Mouse (Mus musculus) E14TG2a.4 (cell line): ENCODE data around the gene Rap1gap.

ENCODE experiments used
- H3K27me3 ChIP-seq: 2 replicates; pipeline ENCODE4 v1.6.1; 2014; ENCODE audit warnings: low read length, control low read depth; ENCODE audit not compliant: insufficient read depth
- H3K36me3 ChIP-seq: 2 replicates; pipeline ENCODE4 v1.6.1; 2014; ENCODE audit warnings: low read length, control low read depth; ENCODE audit not compliant: insufficient read depth
- H3K4me1 ChIP-seq: replicated peaks from 2 replicates; pipeline ENCODE4 v1.6.1; 2014; ENCODE audit warnings: low read depth, low read length, control low read depth
- H3K4me3 ChIP-seq: replicated peaks from 2 replicates; pipeline ENCODE4 v1.5.1; 2014; ENCODE audit warnings: mild to moderate bottlenecking, low read length
- H3K9me3 ChIP-seq: 2 replicates; pipeline ENCODE4 v1.6.1; 2014; ENCODE audit warnings: low read length, control low read depth
- CTCF ChIP-seq: conservative IDR thresholded peaks from 2 replicates; pipeline ENCODE4 v1.5.1; 2014; ENCODE audit warnings: low read length
- NANOG ChIP-seq: IDR thresholded peaks from 2 replicates; pipeline ENCODE4 v1.6.1; 2014; ENCODE audit warnings: borderline replicate concordance, low read length, mixed read lengths
- POU5F1 ChIP-seq: IDR thresholded peaks from 2 replicates; pipeline ENCODE4 v1.6.1; 2014; ENCODE audit warnings: low read length, borderline replicate concordance

The Rap1gap gene

DNA sequence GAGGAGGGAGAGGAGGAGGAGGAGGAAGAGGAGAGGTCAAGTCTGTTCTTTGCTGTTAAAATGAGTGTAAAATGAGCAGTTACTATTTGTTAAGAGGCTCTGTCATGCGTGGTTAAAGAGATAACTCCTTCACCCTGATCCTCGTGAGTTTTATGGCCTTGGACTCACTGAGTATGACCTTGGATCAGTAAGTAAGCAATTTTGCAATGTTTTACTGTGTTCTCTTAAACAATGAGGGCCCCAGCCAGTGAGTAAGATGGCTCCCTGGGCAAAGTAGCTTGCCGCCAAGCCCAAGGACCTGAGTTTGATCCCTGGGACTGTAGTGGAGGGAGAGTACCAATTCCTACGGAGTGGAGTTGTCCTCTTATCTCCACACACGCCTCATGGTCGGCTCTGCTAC is 36.4 kb downstream of the Rap1gap start:
- H3K4me3 ChIP-seq: no peak overlapping the region
- H3K4me1 ChIP-seq: peaks cover 67% of the 10 kb centered on the region
- H3K27me3 ChIP-seq: 0 out of 2 replicates have a peak, but pooled peaks cover 5% of the 10 kb centered on the region
- H3K9me3 ChIP-seq: no peaks in the 10 kb centered on the region
- H3K36me3 ChIP-seq: no peaks in the 10 kb centered on the region
- TF ChIP-seq NANOG (no peak), POU5F1 (no peak), CTCF (no peak)

- H3K9me3 ChIP-seq: no peaks in the 10 kb centered on the region
- H3K36me3 ChIP-seq: no peaks in the 10 kb centered on the region
- H3K27me3 ChIP-seq: peaks cover 11% of the 10 kb centered on the region
- H3K4me3 ChIP-seq: no peak overlapping the region
- TF ChIP-seq CTCF (no peak), NANOG (no peak), POU5F1 (no peak)
- H3K4me1 ChIP-seq: peaks cover 65% of the 10 kb centered on the region
Measured at GRCm38 (mm10) chr4:137703077-137703476, 38.6 kb downstream of the Rap1gap start.

GRCm38 (mm10) chr4:137704561-137704960 is 40.0 kb downstream of the Rap1gap start:
- no peak for TF ChIP-seq NANOG
- TF ChIP-seq POU5F1: peak; percentile 50; the same call in 1 of the 2 replicates
- TF ChIP-seq CTCF: no peak
- H3K27me3 ChIP-seq: peaks cover 23% of the 10 kb centered on the region

DNA sequence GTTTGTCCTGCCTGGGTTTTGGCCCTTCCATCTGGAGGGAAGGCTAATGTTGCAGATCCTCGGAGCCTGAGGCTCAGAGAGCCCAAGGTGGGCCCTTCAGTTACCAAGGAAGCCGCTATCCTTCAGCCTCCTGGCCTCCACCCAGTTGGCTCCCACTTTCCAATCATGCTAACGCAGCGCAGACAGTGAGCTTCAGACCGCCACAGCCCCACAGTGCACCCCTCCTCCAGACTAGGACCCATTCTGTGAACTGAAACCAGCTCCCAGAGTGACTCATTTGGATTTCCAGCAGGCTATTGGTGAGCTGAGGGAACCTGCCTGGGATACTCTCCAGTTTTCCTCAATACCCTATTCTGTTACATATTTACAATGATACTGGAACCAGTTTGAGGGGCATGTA is 40.9 kb downstream of the Rap1gap start:
- Histone ChIP-seq H3K27me3 (peaks cover 27% of the 10 kb centered on the region), H3K9me3 (no peaks in the 10 kb centered on the region), H3K4me3 (no peak overlapping the region), H3K4me1 (peaks cover 53% of the 10 kb centered on the region), H3K36me3 (no peaks in the 10 kb centered on the region)
- TF ChIP-seq POU5F1 (no peak), CTCF (no peak), NANOG (no peak)

More at GRCm38 (mm10) chr4:137704561-137704960, 40.0 kb downstream of the Rap1gap start:
- no peak overlapping the region for H3K4me3 ChIP-seq
- H3K4me1 ChIP-seq: peaks cover 53% of the 10 kb centered on the region
- H3K9me3 ChIP-seq: no peaks in the 10 kb centered on the region
- no peaks in the 10 kb centered on the region for H3K36me3 ChIP-seq

- H3K4me1 ChIP-seq: peaks cover 55% of the 10 kb centered on the region
- peaks cover 27% of the 10 kb centered on the region for H3K27me3 ChIP-seq
- TF ChIP-seq CTCF (no peak), POU5F1 (no peak), NANOG (no peak)
- no peaks in the 10 kb centered on the region for H3K36me3 ChIP-seq
- no peaks in the 10 kb centered on the region for H3K9me3 ChIP-seq
- peak overlapping the region; percentile 80; the same call in 1 of the 2 replicates for H3K4me3 ChIP-seq
Measured at GRCm38 (mm10) chr4:137706510-137706909, 42.0 kb downstream of the Rap1gap start.

DNA sequence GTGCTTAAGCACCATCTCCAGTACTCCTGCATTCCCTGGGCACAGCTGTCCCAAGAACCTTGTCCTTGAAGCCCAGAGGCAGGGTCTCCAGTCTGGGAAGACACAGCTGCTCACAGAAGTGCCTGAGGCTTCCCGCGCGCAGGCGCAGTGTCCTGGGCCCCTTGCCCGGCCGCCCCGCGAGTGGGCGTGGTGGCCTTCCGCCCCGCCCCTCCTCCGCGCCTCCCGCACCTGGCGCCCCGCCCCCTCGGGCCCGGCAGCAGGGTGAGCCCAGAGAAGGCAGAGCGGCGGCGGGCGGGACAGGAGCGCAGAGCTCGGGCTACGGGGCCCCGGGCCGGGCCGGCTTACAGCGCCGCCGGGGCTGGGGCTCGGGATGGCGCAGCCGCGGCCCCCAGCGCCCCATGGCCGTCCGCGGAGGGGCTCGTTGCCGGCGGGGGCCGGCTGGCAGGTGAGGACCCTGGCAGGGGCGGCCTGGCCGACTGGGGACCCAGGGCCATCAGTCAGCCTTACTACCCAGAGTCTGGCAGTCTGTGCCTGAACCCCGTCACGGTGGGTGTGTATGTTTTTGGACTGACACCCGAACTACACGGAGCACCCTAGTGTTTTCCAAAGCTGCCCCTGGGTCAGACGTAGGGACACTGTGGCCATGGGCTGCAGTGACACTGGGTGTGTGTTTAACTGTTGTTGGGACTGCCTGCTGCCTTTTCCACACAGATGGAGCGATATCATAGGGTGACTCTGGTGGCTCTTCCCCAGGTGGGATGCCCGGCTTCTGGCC is 42.9 kb downstream of the Rap1gap start:
- peaks cover 63% of the 10 kb centered on the region for H3K4me1 ChIP-seq
- no peak for TF ChIP-seq NANOG
- no peak for TF ChIP-seq CTCF
- no peak for TF ChIP-seq POU5F1
- H3K4me3 ChIP-seq: peak overlapping the region; percentile 80
- no peaks in the 10 kb centered on the region for H3K36me3 ChIP-seq
- peaks cover 27% of the 10 kb centered on the region for H3K27me3 ChIP-seq
- H3K9me3 ChIP-seq: no peaks in the 10 kb centered on the region

DNA sequence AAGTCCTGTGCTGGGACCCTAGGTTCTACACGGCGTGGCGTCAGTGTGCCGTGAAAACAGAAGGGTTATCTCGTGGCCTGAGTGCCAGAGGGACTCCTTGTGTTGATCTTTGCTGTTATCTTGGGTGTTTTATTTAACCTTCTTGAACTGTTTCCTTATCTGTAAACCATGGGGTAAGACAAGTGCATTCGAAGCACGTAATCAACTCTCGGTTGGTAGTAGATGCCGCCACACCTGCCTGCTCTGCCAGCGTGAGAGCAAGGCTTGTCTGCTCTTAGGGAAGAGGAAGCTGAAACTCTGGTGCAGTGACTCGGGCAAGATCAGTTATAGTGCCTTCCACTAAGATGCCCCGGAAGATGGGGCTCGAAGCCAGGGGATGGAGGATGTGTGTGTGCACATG is 48.4 kb downstream of the Rap1gap start:
- Histone ChIP-seq H3K27me3 (peaks cover 40% of the 10 kb centered on the region), H3K9me3 (no peaks in the 10 kb centered on the region), H3K4me1 (peaks cover 68% of the 10 kb centered on the region), H3K4me3 (no peak overlapping the region), H3K36me3 (no peaks in the 10 kb centered on the region)
- no peak for TF ChIP-seq NANOG
- no peak for TF ChIP-seq POU5F1
- no peak for TF ChIP-seq CTCF

- no peak for TF ChIP-seq POU5F1
- TF ChIP-seq NANOG: no peak
- peak; percentile 75 for TF ChIP-seq CTCF
- Histone ChIP-seq H3K4me1 (peaks cover 80% of the 10 kb centered on the region), H3K27me3 (peaks cover 33% of the 10 kb centered on the region), H3K9me3 (no peaks in the 10 kb centered on the region), H3K4me3 (0 out of 2 replicates have a peak overlapping the region, but pooled peaks have one; percentile 17), H3K36me3 (no peaks in the 10 kb centered on the region)
Measured at GRCm38 (mm10) chr4:137714020-137714624, 49.6 kb downstream of the Rap1gap start.

DNA sequence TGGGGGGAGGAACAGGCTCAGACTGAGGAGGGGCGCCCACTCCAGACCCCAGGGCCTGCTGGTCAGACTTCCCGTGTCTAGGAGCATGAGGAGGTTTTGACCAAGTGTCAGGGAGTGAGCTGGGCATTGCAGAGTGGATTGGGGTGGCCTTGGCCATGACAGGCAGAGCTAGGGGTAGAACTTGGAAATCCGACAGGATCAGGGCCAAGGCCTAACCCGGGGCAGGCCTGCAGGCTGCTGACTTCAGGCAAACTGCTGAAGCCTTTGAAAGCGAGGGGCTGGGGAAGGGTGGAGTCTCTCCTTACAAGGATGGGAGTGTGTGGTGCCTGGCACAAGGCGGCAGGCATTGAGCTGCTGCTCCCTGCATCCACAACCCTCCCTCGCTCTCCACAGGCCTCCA is 52.5 kb downstream of the Rap1gap start:
- TF ChIP-seq CTCF (no peak), NANOG (no peak), POU5F1 (no peak)
- peak overlapping the region; percentile 41; the same call in 1 of the 2 replicates for H3K4me3 ChIP-seq
- H3K4me1 ChIP-seq: peaks cover 88% of the 10 kb centered on the region
- peaks cover 13% of the 10 kb centered on the region for H3K36me3 ChIP-seq
- H3K9me3 ChIP-seq: no peaks in the 10 kb centered on the region
- H3K27me3 ChIP-seq: peaks cover 38% of the 10 kb centered on the region
